Mouse (Mus musculus): ENCODE results near the gene Capza2. TPM values are rescaled to one million over a fixed set of nuclear protein-coding genes. Genes with fewer than 3 reads are reported as not detected.
A peak's percentile ranks its signal among the peaks of the same experiment; 100 is the strongest.

Gene Capza2
- polyA plus RNA-seq (2012; fragmentation: generic; extraction: Trizol): 66.3 TPM

DNA sequence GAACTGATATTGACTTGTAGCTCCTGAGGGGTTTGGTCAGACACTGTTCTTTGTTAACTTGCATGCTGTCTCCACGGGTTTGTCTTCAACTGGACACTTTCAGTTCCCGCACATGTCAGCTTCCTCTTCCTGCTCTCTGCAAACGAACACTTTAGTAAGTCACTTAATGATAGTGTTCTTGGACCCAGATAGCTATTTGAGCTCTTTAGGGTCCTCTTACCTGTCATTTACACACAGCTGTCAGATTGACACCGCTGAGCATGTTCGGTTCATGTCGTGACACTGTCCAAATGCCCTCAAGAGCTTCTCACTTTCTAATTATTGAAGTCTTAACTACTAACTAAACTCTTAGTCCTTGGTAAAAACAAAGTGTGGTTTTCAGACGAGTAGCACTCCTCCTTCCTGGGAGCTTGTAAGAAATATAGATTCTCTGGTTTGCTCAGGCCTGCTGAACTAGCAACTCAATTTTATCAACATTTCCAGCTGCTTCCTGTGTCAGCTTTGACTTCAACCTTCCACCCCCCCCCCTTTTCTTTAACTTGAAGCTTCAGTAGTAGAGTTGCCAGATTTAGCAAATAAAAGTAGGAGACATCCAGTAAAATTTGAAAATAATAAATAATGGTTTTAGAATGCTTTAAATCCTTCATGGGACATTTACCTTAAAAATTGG, at the start of gene Capza2:
TSS of gene Capza2 (plus strand) at position 620 of the 670 bp plus-strand sequence.
- TF ChIP-seq REST (IDR thresholded peaks at IDR 0.05; ENCODE audit: insufficient read depth, insufficient read length): no peak
- no peak for TF ChIP-seq TCF3 (IDR thresholded peaks at IDR 0.05; ENCODE audit: insufficient read length, low read depth)
- no peak for TF ChIP-seq POLR2A (IDR thresholded peaks at IDR 0.05; ENCODE audit: insufficient read length, low read depth)
- TF ChIP-seq POLR2AphosphoS2 (IDR thresholded peaks at IDR 0.05; ENCODE audit: insufficient read length, low read depth): no peak
- TF ChIP-seq SRF (IDR thresholded peaks at IDR 0.05; ENCODE audit: control insufficient read depth, insufficient read length, low read depth): no peak
- TF ChIP-seq USF1 (IDR thresholded peaks at IDR 0.05; ENCODE audit: low read depth): no peak
- no peak for TF ChIP-seq CEBPB (IDR thresholded peaks at IDR 0.05; ENCODE audit: insufficient read depth, poor library complexity, severe bottlenecking)
- no peak for TF ChIP-seq E2F4 (IDR thresholded peaks at IDR 0.05; ENCODE audit: insufficient read depth)
- no peak for TF ChIP-seq MYOD1 (IDR thresholded peaks at IDR 0.05; ENCODE audit: control insufficient read depth in 1 of 3, insufficient read length in 2 of 3, low read depth in 2 of 3)
- no peak for TF ChIP-seq MAX (IDR thresholded peaks at IDR 0.05; ENCODE audit: low read depth)
- no peak for TF ChIP-seq MYOG (IDR thresholded peaks at IDR 0.05; ENCODE audit: control insufficient read depth in 1 of 3, insufficient read depth in 1 of 3, insufficient read length in 2 of 3, low read depth in 2 of 3)
- TF ChIP-seq TCF12 (IDR thresholded peaks at IDR 0.05; ENCODE audit: insufficient read depth, poor library complexity, severe bottlenecking): no peak
- Histone ChIP-seq H3K36me3 (ENCODE audit: control insufficient read depth, insufficient read depth) (no peaks in the 10 kb centered on the region), H3K79me2 (ENCODE audit: control insufficient read depth, insufficient read depth) (peaks cover 33% of the 10 kb centered on the region), H3ac (ENCODE audit: control insufficient read depth, insufficient read length) (peak within 1 kb of the TSS; percentile 38), H3K27me3 (ENCODE audit: control insufficient read depth, insufficient read depth, insufficient read length) (no peaks in the 10 kb centered on the region), H3K4me2 (ENCODE audit: low read depth) (peak within 1 kb of the TSS; percentile 90), H3K4me3 (peak within 1 kb of the TSS; percentile 49)

DNA sequence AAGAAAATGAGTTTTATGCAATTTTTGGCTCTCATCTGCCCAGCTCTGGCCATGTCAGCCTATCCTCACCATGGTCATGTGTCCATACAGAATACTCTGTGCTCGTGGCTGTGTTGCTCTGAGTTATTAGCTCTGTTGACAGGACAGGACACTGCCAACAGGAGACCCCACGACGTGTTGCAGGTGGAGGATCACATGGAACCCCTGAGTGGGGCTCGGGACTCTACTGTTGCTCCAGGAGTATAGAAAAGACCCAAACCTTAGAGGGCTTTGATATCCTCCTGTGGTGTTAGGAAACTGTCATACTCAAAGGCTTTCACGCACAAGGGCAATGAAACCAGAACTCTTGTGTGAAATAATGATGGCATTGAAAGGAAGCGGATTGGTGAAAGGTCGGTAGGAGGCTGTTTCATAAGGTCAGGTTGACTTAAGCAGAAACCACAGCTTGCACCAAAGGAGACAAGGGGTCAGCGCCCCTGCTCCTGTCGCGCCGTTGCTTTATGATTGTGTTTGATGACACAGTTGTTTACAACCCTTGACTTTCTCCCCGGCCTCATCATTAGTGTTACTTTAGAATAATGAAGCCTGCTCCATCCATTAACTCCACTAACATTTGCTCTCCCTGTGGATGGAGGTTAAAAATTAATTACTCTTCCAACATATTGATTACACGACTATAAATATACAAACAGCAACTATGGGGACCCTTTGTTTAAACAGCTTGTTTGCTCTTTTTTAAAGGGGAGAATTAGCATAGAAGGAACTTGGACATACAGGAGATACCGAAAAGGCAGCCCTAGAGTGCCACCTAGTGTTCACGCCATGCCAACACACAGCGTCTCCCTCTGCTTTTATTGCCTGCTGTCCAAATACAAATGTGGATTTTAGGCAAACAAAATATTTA, 46.7 kb upstream of the Capza2 start:
- no peaks in the 10 kb centered on the region for H3K36me3 ChIP-seq (ENCODE audit: control insufficient read depth, insufficient read depth)
- no peak overlapping the region for H3K4me3 ChIP-seq
- H3K79me2 ChIP-seq (ENCODE audit: control insufficient read depth, insufficient read depth): no peaks in the 10 kb centered on the region
- H3ac ChIP-seq (ENCODE audit: control insufficient read depth, insufficient read length): no peak overlapping the region
- no peaks in the 10 kb centered on the region for H3K27me3 ChIP-seq (ENCODE audit: control insufficient read depth, insufficient read depth, insufficient read length)
- TF ChIP-seq POLR2AphosphoS2 (IDR thresholded peaks at IDR 0.05; ENCODE audit: insufficient read length, low read depth) (no peak), POLR2A (IDR thresholded peaks at IDR 0.05; ENCODE audit: insufficient read length, low read depth) (no peak), USF1 (IDR thresholded peaks at IDR 0.05; ENCODE audit: low read depth) (no peak), CEBPB (IDR thresholded peaks at IDR 0.05; ENCODE audit: insufficient read depth, poor library complexity, severe bottlenecking) (no peak), E2F4 (IDR thresholded peaks at IDR 0.05; ENCODE audit: insufficient read depth) (no peak), REST (IDR thresholded peaks at IDR 0.05; ENCODE audit: insufficient read depth, insufficient read length) (no peak), TCF3 (IDR thresholded peaks at IDR 0.05; ENCODE audit: insufficient read length, low read depth) (no peak), MAX (IDR thresholded peaks at IDR 0.05; ENCODE audit: low read depth) (no peak), TCF12 (IDR thresholded peaks at IDR 0.05; ENCODE audit: insufficient read depth, poor library complexity, severe bottlenecking) (no peak), MYOG (IDR thresholded peaks at IDR 0.05; ENCODE audit: control insufficient read depth in 1 of 3, insufficient read depth in 1 of 3, insufficient read length in 2 of 3, low read depth in 2 of 3) (no peak), MYOD1 (IDR thresholded peaks at IDR 0.05; ENCODE audit: control insufficient read depth in 1 of 3, insufficient read length in 2 of 3, low read depth in 2 of 3) (no peak), SRF (IDR thresholded peaks at IDR 0.05; ENCODE audit: control insufficient read depth, insufficient read length, low read depth) (no peak)
- H3K4me2 ChIP-seq (ENCODE audit: low read depth): no peak overlapping the region

GRCm38 (mm10) chr6:17589953-17590627, 45.9 kb upstream of the Capza2 start:
- no peaks in the 10 kb centered on the region for H3K36me3 ChIP-seq (ENCODE audit: control insufficient read depth, insufficient read depth)
- no peak overlapping the region for H3ac ChIP-seq (ENCODE audit: control insufficient read depth, insufficient read length)
- no peak overlapping the region for H3K4me2 ChIP-seq (ENCODE audit: low read depth)
- H3K4me3 ChIP-seq: no peak overlapping the region
- no peaks in the 10 kb centered on the region for H3K79me2 ChIP-seq (ENCODE audit: control insufficient read depth, insufficient read depth)
- no peaks in the 10 kb centered on the region for H3K27me3 ChIP-seq (ENCODE audit: control insufficient read depth, insufficient read depth, insufficient read length)
- no peak for TF ChIP-seq REST (IDR thresholded peaks at IDR 0.05; ENCODE audit: insufficient read depth, insufficient read length)
- no peak for TF ChIP-seq MAX (IDR thresholded peaks at IDR 0.05; ENCODE audit: low read depth)
- TF ChIP-seq POLR2A (IDR thresholded peaks at IDR 0.05; ENCODE audit: insufficient read length, low read depth): no peak
- TF ChIP-seq TCF3 (IDR thresholded peaks at IDR 0.05; ENCODE audit: insufficient read length, low read depth): no peak
- no peak for TF ChIP-seq MYOG (IDR thresholded peaks at IDR 0.05; ENCODE audit: control insufficient read depth in 1 of 3, insufficient read depth in 1 of 3, insufficient read length in 2 of 3, low read depth in 2 of 3)
- TF ChIP-seq USF1 (IDR thresholded peaks at IDR 0.05; ENCODE audit: low read depth): no peak
- no peak for TF ChIP-seq CEBPB (IDR thresholded peaks at IDR 0.05; ENCODE audit: insufficient read depth, poor library complexity, severe bottlenecking)
- TF ChIP-seq POLR2AphosphoS2 (IDR thresholded peaks at IDR 0.05; ENCODE audit: insufficient read length, low read depth): no peak
- TF ChIP-seq E2F4 (IDR thresholded peaks at IDR 0.05; ENCODE audit: insufficient read depth): no peak
- no peak for TF ChIP-seq MYOD1 (IDR thresholded peaks at IDR 0.05; ENCODE audit: control insufficient read depth in 1 of 3, insufficient read length in 2 of 3, low read depth in 2 of 3)
- TF ChIP-seq TCF12 (IDR thresholded peaks at IDR 0.05; ENCODE audit: insufficient read depth, poor library complexity, severe bottlenecking): no peak
- TF ChIP-seq SRF (IDR thresholded peaks at IDR 0.05; ENCODE audit: control insufficient read depth, insufficient read length, low read depth): no peak

DNA sequence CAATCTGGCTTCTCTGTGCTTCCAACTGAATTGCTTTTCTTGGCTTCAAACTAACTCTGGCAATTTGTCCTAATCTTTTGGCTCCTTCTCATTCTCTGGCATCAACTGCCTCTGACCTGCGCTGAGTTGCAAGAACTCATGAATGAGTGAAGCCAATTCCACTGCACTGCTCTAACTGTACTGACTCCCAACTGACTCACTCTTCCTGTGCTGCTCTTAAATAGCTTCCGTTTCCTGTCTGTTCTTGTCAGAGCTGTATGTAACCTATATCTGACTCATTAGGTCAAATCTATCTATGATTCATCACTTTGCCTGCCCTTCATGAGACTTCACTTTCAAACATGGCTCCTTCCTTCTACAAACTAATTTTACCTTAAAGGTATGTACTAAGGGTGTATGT, 42.1 kb upstream of the Capza2 start:
- Histone ChIP-seq H3ac (ENCODE audit: control insufficient read depth, insufficient read length) (no peak overlapping the region), H3K4me2 (ENCODE audit: low read depth) (no peak overlapping the region), H3K4me3 (no peak overlapping the region), H3K36me3 (ENCODE audit: control insufficient read depth, insufficient read depth) (no peaks in the 10 kb centered on the region), H3K79me2 (ENCODE audit: control insufficient read depth, insufficient read depth) (no peaks in the 10 kb centered on the region), H3K27me3 (ENCODE audit: control insufficient read depth, insufficient read depth, insufficient read length) (no peaks in the 10 kb centered on the region)
- TF ChIP-seq POLR2A (IDR thresholded peaks at IDR 0.05; ENCODE audit: insufficient read length, low read depth): no peak
- TF ChIP-seq REST (IDR thresholded peaks at IDR 0.05; ENCODE audit: insufficient read depth, insufficient read length): no peak
- TF ChIP-seq TCF12 (IDR thresholded peaks at IDR 0.05; ENCODE audit: insufficient read depth, poor library complexity, severe bottlenecking): no peak
- TF ChIP-seq MAX (IDR thresholded peaks at IDR 0.05; ENCODE audit: low read depth): no peak
- TF ChIP-seq CEBPB (IDR thresholded peaks at IDR 0.05; ENCODE audit: insufficient read depth, poor library complexity, severe bottlenecking): no peak
- TF ChIP-seq USF1 (IDR thresholded peaks at IDR 0.05; ENCODE audit: low read depth): no peak
- TF ChIP-seq TCF3 (IDR thresholded peaks at IDR 0.05; ENCODE audit: insufficient read length, low read depth): no peak
- no peak for TF ChIP-seq POLR2AphosphoS2 (IDR thresholded peaks at IDR 0.05; ENCODE audit: insufficient read length, low read depth)
- TF ChIP-seq E2F4 (IDR thresholded peaks at IDR 0.05; ENCODE audit: insufficient read depth): no peak
